Mouse (Mus musculus) myocyte (in vitro differentiated cells): ENCODE results near the gene Gpnmb. TPM values are rescaled to one million over a fixed set of nuclear protein-coding genes. Genes with fewer than 3 reads are reported as not detected.

Source experiments
- H3K27me3 ChIP-seq: one replicate; pipeline ENCODE4 v1.6.1; 2011; ENCODE audit not compliant: control insufficient read depth, insufficient read depth, insufficient read length
- H3K36me3 ChIP-seq: one replicate; pipeline ENCODE4 v1.6.1; 2011; ENCODE audit not compliant: control insufficient read depth, insufficient read depth
- H3K4me2 ChIP-seq: one replicate; pipeline ENCODE4 v1.6.1; 2011; ENCODE audit warnings: low read depth, control low read depth
- H3K4me3 ChIP-seq: one replicate; pipeline ENCODE4 v1.5.1; 2011; ENCODE audit warnings: mild to moderate bottlenecking, control low read depth, moderate library complexity
- H3K79me2 ChIP-seq: one replicate; pipeline ENCODE4 v1.6.1; 2011; ENCODE audit not compliant: control insufficient read depth, insufficient read depth
- H3ac ChIP-seq: one replicate; pipeline ENCODE4 v1.6.1; 2011; ENCODE audit not compliant: control insufficient read depth, insufficient read length
- CEBPB ChIP-seq: IDR thresholded peaks from 2 replicates; pipeline ENCODE4 v1.6.1; 2011; ENCODE audit warnings: mild to moderate bottlenecking, moderate library complexity; ENCODE audit not compliant: poor library complexity, insufficient read depth, severe bottlenecking
- E2F4 ChIP-seq: IDR thresholded peaks from one replicate; pipeline ENCODE4 v1.6.1; 2011; ENCODE audit warnings: mild to moderate bottlenecking, control low read depth, moderate library complexity; ENCODE audit not compliant: insufficient read depth
- MAX ChIP-seq: IDR thresholded peaks from one replicate; pipeline ENCODE4 v1.6.1; 2011; ENCODE audit warnings: low read depth, mild to moderate bottlenecking, control low read depth
- MYOD1 ChIP-seq, 3 experiments: IDR thresholded peaks; one replicate each; pipeline ENCODE4 v1.6.1; 2011; ENCODE audit warnings: control low read depth in 2 of 3, low read depth in 2 of 3, mild to moderate bottlenecking in 2 of 3, moderate library complexity in 1 of 3; ENCODE audit not compliant: insufficient read length in 2 of 3, control insufficient read depth in 1 of 3
- MYOG ChIP-seq, 3 experiments: IDR thresholded peaks; one replicate each; pipeline ENCODE4 v1.6.1; 2011; ENCODE audit warnings: control low read depth in 2 of 3, low read depth in 2 of 3, mild to moderate bottlenecking in 2 of 3; ENCODE audit not compliant: insufficient read length in 2 of 3, control insufficient read depth in 1 of 3, insufficient read depth in 1 of 3
- POLR2A ChIP-seq: IDR thresholded peaks from one replicate; pipeline ENCODE4 v1.6.1; 2011; ENCODE audit warnings: low read depth, mild to moderate bottlenecking, control low read depth, moderate library complexity; ENCODE audit not compliant: insufficient read length
- POLR2AphosphoS2 ChIP-seq: IDR thresholded peaks from one replicate; pipeline ENCODE4 v1.6.1; 2011; ENCODE audit warnings: low read depth, control low read depth; ENCODE audit not compliant: insufficient read length
- REST ChIP-seq: IDR thresholded peaks from one replicate; pipeline ENCODE4 v1.6.1; 2011; ENCODE audit warnings: mild to moderate bottlenecking, control low read depth, moderate library complexity; ENCODE audit not compliant: insufficient read depth, insufficient read length
- SRF ChIP-seq: IDR thresholded peaks from one replicate; pipeline ENCODE4 v1.6.1; 2011; ENCODE audit warnings: low read depth; ENCODE audit not compliant: control insufficient read depth, insufficient read length
- TCF12 ChIP-seq: IDR thresholded peaks from one replicate; pipeline ENCODE4 v1.6.1; 2011; ENCODE audit warnings: mild to moderate bottlenecking, control low read depth; ENCODE audit not compliant: poor library complexity, insufficient read depth, severe bottlenecking
- TCF3 ChIP-seq: IDR thresholded peaks from one replicate; pipeline ENCODE4 v1.6.1; 2011; ENCODE audit warnings: low read depth, control low read depth; ENCODE audit not compliant: insufficient read length
- USF1 ChIP-seq: IDR thresholded peaks from one replicate; pipeline ENCODE4 v1.6.1; 2011; ENCODE audit warnings: low read depth, mild to moderate bottlenecking, control low read depth, moderate library complexity
- polyA plus RNA-seq: library from polyadenylated mRNA; unstranded; fragments of >200 nt; fragmentation: generic; extraction: Trizol; gene quantifications from one replicate; pipeline ENCODE4 v1.2.1, GENCODE M21; 2012; ENCODE audit warnings: missing spikeins

Gene Gpnmb
- polyA plus RNA-seq, 1 experiment = 0.12 TPM

DNA sequence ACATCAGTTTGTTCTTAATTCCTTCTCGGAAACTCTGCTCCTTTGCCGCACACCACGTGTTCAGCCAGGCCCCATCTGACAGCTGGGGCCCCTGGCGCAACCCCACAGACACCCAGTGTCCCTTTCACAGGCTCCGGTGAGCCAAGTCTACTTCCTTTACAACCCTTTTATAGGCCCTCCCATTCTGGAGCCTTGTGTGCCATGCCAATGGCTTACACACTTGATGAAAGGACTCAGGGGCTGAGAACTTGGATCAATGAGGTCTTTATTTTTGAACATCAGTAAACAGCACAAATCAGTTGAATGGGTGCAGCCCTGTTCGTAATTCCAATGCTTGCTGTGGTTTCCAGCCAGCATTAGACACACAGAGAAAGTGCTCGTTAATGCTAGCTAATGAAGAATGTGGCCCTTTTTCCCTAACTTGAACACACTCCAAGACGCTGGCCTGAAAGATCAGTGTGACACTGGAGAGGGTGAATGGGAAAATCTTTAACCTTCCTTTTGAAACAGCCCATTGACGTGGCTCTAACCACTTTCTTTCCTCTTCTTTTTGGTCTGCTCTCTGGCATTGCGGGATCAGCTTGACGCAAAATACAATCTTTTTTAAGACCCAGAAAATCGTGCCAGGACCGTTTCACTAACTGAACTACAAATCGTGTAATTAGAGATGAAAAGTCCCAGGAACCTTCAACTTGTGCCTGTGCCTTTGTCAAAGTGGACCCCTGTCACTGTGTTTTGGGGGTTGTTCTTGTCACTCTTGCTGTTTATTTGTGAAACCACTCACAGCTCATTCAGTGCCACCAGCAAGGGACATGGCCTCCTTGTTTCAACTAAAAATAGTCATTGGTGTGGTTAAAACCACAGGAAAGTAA, 15.0 kb upstream of the Gpnmb start:
- Histone ChIP-seq H3K27me3 (no peaks in the 10 kb centered on the region), H3K36me3 (no peaks in the 10 kb centered on the region), H3K4me3 (no peak overlapping the region), H3K79me2 (no peaks in the 10 kb centered on the region), H3K4me2 (peak overlapping the region; percentile 12), H3ac (no peak overlapping the region)
- TF ChIP-seq MYOG (IDR thresholded peaks at IDR 0.05; ENCODE audit: control insufficient read depth in 1 of 3, insufficient read depth in 1 of 3, insufficient read length in 2 of 3, low read depth in 2 of 3) (peak in 1 of 3 experiments; percentile 49), USF1 (no peak)

DNA sequence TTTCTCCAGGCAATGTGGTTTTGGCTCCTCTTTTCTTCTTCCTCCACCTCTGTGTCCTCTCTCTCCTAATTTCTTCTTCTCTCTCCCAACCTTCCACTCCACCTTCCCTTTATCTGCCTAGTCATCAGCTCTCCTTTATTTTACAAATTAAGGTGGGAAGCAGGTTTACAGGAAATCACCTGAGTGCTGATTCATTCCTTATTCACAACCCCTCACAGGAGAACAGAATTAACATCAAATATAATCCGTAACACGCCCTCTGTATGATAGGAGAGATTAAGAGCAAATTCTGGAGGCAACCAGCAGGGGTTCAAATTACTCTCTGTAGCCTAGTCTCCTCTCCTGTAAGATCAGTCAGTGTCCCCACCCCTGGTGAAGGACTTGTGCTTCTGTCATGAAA, 14.0 kb upstream of the Gpnmb start:
- no peak overlapping the region for H3ac ChIP-seq
- no peaks in the 10 kb centered on the region for H3K79me2 ChIP-seq
- no peak overlapping the region for H3K4me3 ChIP-seq
- no peaks in the 10 kb centered on the region for H3K27me3 ChIP-seq
- no peak overlapping the region for H3K4me2 ChIP-seq
- no peaks in the 10 kb centered on the region for H3K36me3 ChIP-seq
- no peak for TF ChIP-seq TCF12
- no peak for TF ChIP-seq MYOG (IDR thresholded peaks at IDR 0.05; ENCODE audit: control insufficient read depth in 1 of 3, insufficient read depth in 1 of 3, insufficient read length in 2 of 3, low read depth in 2 of 3)
- TF ChIP-seq E2F4 = no peak
- no peak for TF ChIP-seq POLR2A
- no peak for TF ChIP-seq SRF
- no peak for TF ChIP-seq POLR2AphosphoS2
- no peak for TF ChIP-seq MAX
- no peak for TF ChIP-seq MYOD1 (IDR thresholded peaks at IDR 0.05; ENCODE audit: control insufficient read depth in 1 of 3, insufficient read length in 2 of 3, low read depth in 2 of 3)
- TF ChIP-seq CEBPB = no peak
- no peak for TF ChIP-seq REST

DNA sequence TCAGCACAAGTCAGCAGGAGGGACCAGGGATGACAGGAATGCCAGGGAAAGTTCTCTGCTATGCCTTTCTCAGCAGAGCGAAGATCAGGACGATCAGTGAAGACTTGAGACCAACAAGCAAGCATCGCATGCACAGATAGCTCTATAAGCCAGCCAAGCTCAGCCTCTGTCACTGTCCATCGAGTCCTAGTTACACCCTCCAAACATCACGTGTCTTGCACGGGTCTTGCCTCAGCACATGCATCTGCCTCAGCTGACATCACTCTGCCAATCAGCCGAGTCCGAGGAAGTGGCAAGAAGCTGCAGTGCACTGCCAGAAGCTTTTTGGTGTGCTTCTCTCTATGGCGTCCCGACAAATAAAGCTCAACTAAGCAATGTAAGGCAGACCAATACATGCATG, 13.0 kb upstream of the Gpnmb start:
- Histone ChIP-seq H3K4me2 (no peak overlapping the region), H3K36me3 (no peaks in the 10 kb centered on the region), H3K4me3 (no peak overlapping the region), H3K79me2 (no peaks in the 10 kb centered on the region), H3ac (no peak overlapping the region), H3K27me3 (no peaks in the 10 kb centered on the region)
- TF ChIP-seq POLR2AphosphoS2 (no peak), MYOD1 (IDR thresholded peaks at IDR 0.05; ENCODE audit: control insufficient read depth in 1 of 3, insufficient read length in 2 of 3, low read depth in 2 of 3) (no peak), POLR2A (no peak), MAX (no peak), USF1 (no peak), TCF3 (no peak), E2F4 (no peak), TCF12 (no peak), CEBPB (no peak), MYOG (IDR thresholded peaks at IDR 0.05; ENCODE audit: control insufficient read depth in 1 of 3, insufficient read depth in 1 of 3, insufficient read length in 2 of 3, low read depth in 2 of 3) (no peak), REST (no peak), SRF (no peak)

DNA sequence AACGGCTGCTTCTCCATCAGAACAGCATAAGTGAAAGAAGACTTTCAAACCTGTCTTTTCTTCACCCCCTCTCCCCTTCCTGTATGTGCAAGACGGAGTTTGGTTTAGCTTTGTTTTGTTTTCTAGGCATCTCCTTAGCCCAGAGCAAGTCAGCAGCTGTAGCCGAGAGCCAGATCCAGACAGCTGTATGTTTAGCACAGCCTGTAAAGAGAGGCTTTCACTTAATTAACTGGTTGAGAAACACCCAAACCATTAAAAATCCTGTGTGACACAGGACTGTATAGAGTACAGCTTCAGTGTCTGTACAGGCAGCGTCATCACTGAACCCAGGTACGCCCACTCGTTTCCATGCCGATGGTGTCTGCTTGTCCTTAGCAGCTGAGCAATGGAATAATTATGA, 11.1 kb upstream of the Gpnmb start:
- no peaks in the 10 kb centered on the region for H3K79me2 ChIP-seq
- peaks cover 4% of the 10 kb centered on the region for H3K27me3 ChIP-seq
- no peak overlapping the region for H3ac ChIP-seq
- H3K4me2 ChIP-seq = no peak overlapping the region
- TF ChIP-seq TCF12 (no peak), TCF3 (no peak), USF1 (no peak), MAX (no peak), E2F4 (no peak), MYOD1 (IDR thresholded peaks at IDR 0.05; ENCODE audit: control insufficient read depth in 1 of 3, insufficient read length in 2 of 3, low read depth in 2 of 3) (no peak), SRF (no peak), MYOG (IDR thresholded peaks at IDR 0.05; ENCODE audit: control insufficient read depth in 1 of 3, insufficient read depth in 1 of 3, insufficient read length in 2 of 3, low read depth in 2 of 3) (no peak), CEBPB (no peak), REST (no peak), POLR2A (no peak), POLR2AphosphoS2 (no peak)
- no peaks in the 10 kb centered on the region for H3K36me3 ChIP-seq
- no peak overlapping the region for H3K4me3 ChIP-seq

DNA sequence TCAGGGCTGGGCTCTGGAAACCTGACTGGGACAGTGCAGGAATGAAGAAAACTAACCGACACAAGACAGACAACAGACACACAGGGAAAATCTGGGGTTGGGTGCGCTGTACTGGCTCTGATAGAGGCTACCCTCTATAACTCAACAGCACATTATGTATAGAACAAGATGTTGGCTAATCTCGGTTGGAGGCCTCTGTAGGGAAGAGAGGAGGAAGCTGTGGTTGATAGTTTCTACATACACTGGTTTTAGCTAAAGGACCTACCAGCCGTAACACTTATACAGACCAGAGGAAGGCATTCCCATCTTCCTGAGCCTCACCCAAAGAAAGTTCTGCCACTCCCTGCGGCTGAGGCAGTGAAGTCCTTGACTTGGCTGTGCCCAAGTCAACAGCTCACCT, 9.8 kb upstream of the Gpnmb start:
- Histone ChIP-seq H3K27me3 (peaks cover 4% of the 10 kb centered on the region), H3K36me3 (no peaks in the 10 kb centered on the region), H3K4me2 (no peak overlapping the region), H3K79me2 (no peaks in the 10 kb centered on the region), H3ac (no peak overlapping the region), H3K4me3 (no peak overlapping the region)
- no peak for TF ChIP-seq MAX
- no peak for TF ChIP-seq POLR2AphosphoS2
- TF ChIP-seq POLR2A = no peak
- TF ChIP-seq USF1 = no peak
- TF ChIP-seq MYOD1 (IDR thresholded peaks at IDR 0.05; ENCODE audit: control insufficient read depth in 1 of 3, insufficient read length in 2 of 3, low read depth in 2 of 3) = no peak
- TF ChIP-seq TCF12 = no peak
- TF ChIP-seq E2F4 = no peak
- TF ChIP-seq TCF3 = no peak
- TF ChIP-seq MYOG (IDR thresholded peaks at IDR 0.05; ENCODE audit: control insufficient read depth in 1 of 3, insufficient read depth in 1 of 3, insufficient read length in 2 of 3, low read depth in 2 of 3) = no peak
- TF ChIP-seq SRF = no peak
- TF ChIP-seq REST = no peak
- TF ChIP-seq CEBPB = no peak
